Mouse (Mus musculus) myocyte (in vitro differentiated cells): ENCODE results near the gene Sgcb. TPM values are rescaled to one million over a fixed set of nuclear protein-coding genes. Genes with fewer than 3 reads are reported as not detected.
A peak's percentile ranks its signal among the peaks of the same experiment; 100 is the strongest.

Experiments
- H3K27me3 ChIP-seq: one replicate; pipeline ENCODE4 v1.6.1; 2011; ENCODE audit not compliant: control insufficient read depth, insufficient read depth, insufficient read length
- H3K36me3 ChIP-seq: one replicate; pipeline ENCODE4 v1.6.1; 2011; ENCODE audit not compliant: control insufficient read depth, insufficient read depth
- H3K4me2 ChIP-seq: one replicate; pipeline ENCODE4 v1.6.1; 2011; ENCODE audit warnings: low read depth, control low read depth
- H3K4me3 ChIP-seq: one replicate; pipeline ENCODE4 v1.5.1; 2011; ENCODE audit warnings: mild to moderate bottlenecking, control low read depth, moderate library complexity
- H3K79me2 ChIP-seq: one replicate; pipeline ENCODE4 v1.6.1; 2011; ENCODE audit not compliant: control insufficient read depth, insufficient read depth
- H3ac ChIP-seq: one replicate; pipeline ENCODE4 v1.6.1; 2011; ENCODE audit not compliant: control insufficient read depth, insufficient read length
- CEBPB ChIP-seq: IDR thresholded peaks from 2 replicates; pipeline ENCODE4 v1.6.1; 2011; ENCODE audit warnings: mild to moderate bottlenecking, moderate library complexity; ENCODE audit not compliant: poor library complexity, insufficient read depth, severe bottlenecking
- E2F4 ChIP-seq: IDR thresholded peaks from one replicate; pipeline ENCODE4 v1.6.1; 2011; ENCODE audit warnings: mild to moderate bottlenecking, control low read depth, moderate library complexity; ENCODE audit not compliant: insufficient read depth
- MAX ChIP-seq: IDR thresholded peaks from one replicate; pipeline ENCODE4 v1.6.1; 2011; ENCODE audit warnings: low read depth, mild to moderate bottlenecking, control low read depth
- MYOD1 ChIP-seq, 3 experiments: IDR thresholded peaks; one replicate each; pipeline ENCODE4 v1.6.1; 2011; ENCODE audit warnings: control low read depth in 2 of 3, low read depth in 2 of 3, mild to moderate bottlenecking in 2 of 3, moderate library complexity in 1 of 3; ENCODE audit not compliant: insufficient read length in 2 of 3, control insufficient read depth in 1 of 3
- MYOG ChIP-seq, 3 experiments: IDR thresholded peaks; one replicate each; pipeline ENCODE4 v1.6.1; 2011; ENCODE audit warnings: control low read depth in 2 of 3, low read depth in 2 of 3, mild to moderate bottlenecking in 2 of 3; ENCODE audit not compliant: insufficient read length in 2 of 3, control insufficient read depth in 1 of 3, insufficient read depth in 1 of 3
- POLR2A ChIP-seq: IDR thresholded peaks from one replicate; pipeline ENCODE4 v1.6.1; 2011; ENCODE audit warnings: low read depth, mild to moderate bottlenecking, control low read depth, moderate library complexity; ENCODE audit not compliant: insufficient read length
- POLR2AphosphoS2 ChIP-seq: IDR thresholded peaks from one replicate; pipeline ENCODE4 v1.6.1; 2011; ENCODE audit warnings: low read depth, control low read depth; ENCODE audit not compliant: insufficient read length
- REST ChIP-seq: IDR thresholded peaks from one replicate; pipeline ENCODE4 v1.6.1; 2011; ENCODE audit warnings: mild to moderate bottlenecking, control low read depth, moderate library complexity; ENCODE audit not compliant: insufficient read depth, insufficient read length
- SRF ChIP-seq: IDR thresholded peaks from one replicate; pipeline ENCODE4 v1.6.1; 2011; ENCODE audit warnings: low read depth; ENCODE audit not compliant: control insufficient read depth, insufficient read length
- TCF12 ChIP-seq: IDR thresholded peaks from one replicate; pipeline ENCODE4 v1.6.1; 2011; ENCODE audit warnings: mild to moderate bottlenecking, control low read depth; ENCODE audit not compliant: poor library complexity, insufficient read depth, severe bottlenecking
- TCF3 ChIP-seq: IDR thresholded peaks from one replicate; pipeline ENCODE4 v1.6.1; 2011; ENCODE audit warnings: low read depth, control low read depth; ENCODE audit not compliant: insufficient read length
- USF1 ChIP-seq: IDR thresholded peaks from one replicate; pipeline ENCODE4 v1.6.1; 2011; ENCODE audit warnings: low read depth, mild to moderate bottlenecking, control low read depth, moderate library complexity
- polyA plus RNA-seq: library from polyadenylated mRNA; unstranded; fragments of >200 nt; fragmentation: generic; extraction: Trizol; gene quantifications from one replicate; pipeline ENCODE4 v1.2.1, GENCODE M21; 2012; ENCODE audit warnings: missing spikeins

Sgcb gene
- polyA plus RNA-seq, 1 experiment: 45.7 TPM

DNA sequence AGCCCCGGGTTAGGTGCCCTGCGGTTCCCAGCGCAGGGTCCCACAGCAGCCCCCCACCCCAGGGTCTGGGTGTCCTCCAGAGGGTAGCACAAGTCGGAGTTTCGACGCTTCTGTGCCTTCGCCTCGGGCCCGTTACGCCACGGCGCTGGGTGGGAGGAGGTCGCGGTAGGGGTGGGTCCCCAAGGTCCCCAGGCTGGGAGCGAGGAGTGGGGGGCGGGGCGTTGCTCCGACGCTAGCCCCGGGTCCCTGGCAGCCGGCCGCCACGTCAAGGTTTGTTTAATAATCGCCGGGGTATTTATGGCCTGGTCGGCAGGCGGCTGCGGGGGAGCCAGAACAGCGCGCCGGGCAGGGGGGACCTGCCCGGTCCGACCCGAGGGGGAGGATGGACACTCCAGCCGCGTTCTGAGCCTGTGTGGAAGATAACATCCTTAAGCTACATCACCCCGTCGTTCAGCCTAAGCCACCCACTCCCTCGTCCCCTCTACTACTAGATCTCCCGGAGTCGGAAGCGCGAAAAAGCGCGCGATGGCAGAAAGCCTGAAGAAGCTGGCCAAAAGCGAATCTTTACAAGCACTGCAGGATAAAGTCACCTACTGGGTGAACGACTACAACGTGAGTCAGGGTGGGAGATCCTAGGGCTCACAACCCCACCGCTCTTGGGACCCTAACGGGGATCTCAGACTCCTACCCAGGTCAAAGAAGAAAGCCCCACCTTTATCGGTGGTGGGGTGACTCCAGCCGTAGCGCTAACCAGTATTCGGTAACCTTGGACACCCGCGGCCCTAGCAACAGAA, 3.7 kb upstream of the Sgcb start, which contains the start of gene Spata18:
Gene Spata18 (plus strand): TSS at position 319 of the 794 bp plus-strand sequence.
- TF ChIP-seq POLR2AphosphoS2: no peak
- TF ChIP-seq REST: no peak
- no peak for TF ChIP-seq SRF
- TF ChIP-seq TCF3: no peak
- TF ChIP-seq POLR2A: no peak
- TF ChIP-seq CEBPB: no peak
- no peak for TF ChIP-seq USF1
- TF ChIP-seq E2F4: no peak
- no peak for TF ChIP-seq MYOD1 (IDR thresholded peaks at IDR 0.05; ENCODE audit: control insufficient read depth in 1 of 3, insufficient read length in 2 of 3, low read depth in 2 of 3)
- no peak for TF ChIP-seq MAX
- TF ChIP-seq TCF12: no peak
- TF ChIP-seq MYOG (IDR thresholded peaks at IDR 0.05; ENCODE audit: control insufficient read depth in 1 of 3, insufficient read depth in 1 of 3, insufficient read length in 2 of 3, low read depth in 2 of 3): no peak
- H3K27me3 ChIP-seq: peaks cover 33% of the 10 kb centered on the region

DNA sequence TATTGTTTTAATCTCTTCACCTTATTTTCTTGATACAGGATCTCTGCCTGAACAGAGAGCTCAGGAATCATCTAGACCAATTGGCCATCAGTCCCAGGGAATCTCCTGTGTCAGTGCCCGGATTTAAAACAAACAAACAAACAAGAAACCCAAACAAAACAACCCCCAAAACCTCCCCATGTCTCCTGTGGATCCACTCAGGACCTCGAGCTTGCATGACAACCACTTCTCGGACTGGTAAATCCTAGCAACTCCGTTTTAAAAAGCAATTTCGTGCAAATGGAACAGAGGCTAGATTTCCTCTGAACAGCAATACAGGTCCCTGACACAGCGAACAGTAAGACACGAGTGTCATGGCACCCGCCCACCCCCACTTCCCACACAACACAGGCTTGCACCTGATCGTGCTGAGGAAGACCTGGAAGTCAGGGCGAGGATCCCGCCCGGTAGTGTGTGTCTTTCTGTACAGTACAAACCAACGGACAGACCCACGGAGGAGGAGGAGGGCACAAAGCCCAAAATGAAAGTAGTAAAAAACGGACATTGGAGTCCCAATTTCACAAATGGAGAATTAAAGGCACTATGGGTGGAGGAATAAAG, 2.9 kb upstream of the Sgcb start:
- peak overlapping the region; percentile 19 for H3K4me3 ChIP-seq
- H3K27me3 ChIP-seq: peaks cover 30% of the 10 kb centered on the region
- H3K36me3 ChIP-seq: no peaks in the 10 kb centered on the region
- peak overlapping the region; percentile 31 for H3ac ChIP-seq
- peak overlapping the region; percentile 89 for H3K4me2 ChIP-seq
- TF ChIP-seq SRF: no peak
- TF ChIP-seq POLR2AphosphoS2: no peak
- no peak for TF ChIP-seq TCF3
- TF ChIP-seq MAX: no peak
- no peak for TF ChIP-seq CEBPB
- H3K79me2 ChIP-seq: peaks cover 9% of the 10 kb centered on the region

More for the DNA sequence above, 3.7 kb upstream of the Sgcb start, which contains the start of gene Spata18:
- Histone ChIP-seq H3K4me2 (peak within 1 kb of the TSS; percentile 89), H3K79me2 (peaks cover 6% of the 10 kb centered on the region), H3K36me3 (no peaks in the 10 kb centered on the region), H3ac (peak within 1 kb of the TSS; percentile 31), H3K4me3 (peak within 1 kb of the TSS; percentile 19)

DNA sequence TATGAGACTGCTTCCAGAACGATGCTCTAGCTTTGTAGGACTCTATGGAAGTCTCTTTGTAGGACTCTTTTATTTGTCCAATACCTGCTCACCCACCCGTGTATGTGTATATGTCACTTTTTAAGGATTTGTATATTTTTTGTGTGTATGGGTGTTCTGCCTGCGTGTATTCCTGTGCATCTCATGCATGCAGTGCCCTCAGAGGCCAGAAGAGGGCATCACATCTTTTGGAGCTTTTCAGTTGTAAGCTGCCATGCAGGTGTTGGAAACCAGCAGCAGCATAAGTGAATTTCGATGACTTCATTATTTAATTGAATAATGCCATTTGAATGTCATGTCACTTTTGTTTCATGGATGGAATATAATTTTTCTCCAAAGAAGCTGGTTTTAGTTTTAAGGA, 5.5 kb downstream of the Sgcb start:
- no peak overlapping the region for H3K4me2 ChIP-seq
- no peaks in the 10 kb centered on the region for H3K36me3 ChIP-seq
- H3K27me3 ChIP-seq: no peaks in the 10 kb centered on the region
- no peak overlapping the region for H3ac ChIP-seq
- no peak overlapping the region for H3K4me3 ChIP-seq
- TF ChIP-seq SRF (no peak), E2F4 (no peak), POLR2AphosphoS2 (no peak), MYOG (IDR thresholded peaks at IDR 0.05; ENCODE audit: control insufficient read depth in 1 of 3, insufficient read depth in 1 of 3, insufficient read length in 2 of 3, low read depth in 2 of 3) (no peak), TCF3 (no peak), MYOD1 (IDR thresholded peaks at IDR 0.05; ENCODE audit: control insufficient read depth in 1 of 3, insufficient read length in 2 of 3, low read depth in 2 of 3) (no peak), TCF12 (no peak), POLR2A (no peak), CEBPB (no peak), REST (no peak), USF1 (no peak), MAX (no peak)
- H3K79me2 ChIP-seq: peaks cover 9% of the 10 kb centered on the region

DNA sequence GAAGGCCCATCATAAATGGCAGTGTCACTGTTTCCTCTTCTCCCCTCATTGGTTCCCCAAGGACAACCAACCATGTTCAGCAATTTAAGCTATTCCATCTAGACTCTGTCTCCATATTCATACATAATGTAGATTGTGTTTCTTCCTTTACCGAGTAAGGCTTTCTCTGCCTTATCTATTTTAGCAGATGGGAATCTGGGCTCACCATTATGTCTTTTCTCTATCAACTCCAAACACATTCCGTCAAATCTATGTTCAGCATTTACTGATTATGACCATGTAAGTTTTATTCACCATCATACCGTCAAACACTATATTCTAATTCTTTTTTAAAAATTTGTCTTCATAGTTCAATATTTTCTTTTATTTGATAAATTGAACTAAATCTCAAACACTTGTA, 6.5 kb downstream of the Sgcb start:
- H3K4me2 ChIP-seq: no peak overlapping the region
- no peak for TF ChIP-seq POLR2AphosphoS2
- no peak for TF ChIP-seq SRF
- TF ChIP-seq POLR2A: no peak
- TF ChIP-seq MAX: no peak
- TF ChIP-seq REST: no peak
- TF ChIP-seq TCF3: no peak
- no peak for TF ChIP-seq MYOG (IDR thresholded peaks at IDR 0.05; ENCODE audit: control insufficient read depth in 1 of 3, insufficient read depth in 1 of 3, insufficient read length in 2 of 3, low read depth in 2 of 3)
- TF ChIP-seq USF1: no peak
- TF ChIP-seq CEBPB: no peak
- TF ChIP-seq MYOD1 (IDR thresholded peaks at IDR 0.05; ENCODE audit: control insufficient read depth in 1 of 3, insufficient read length in 2 of 3, low read depth in 2 of 3): no peak
- no peak for TF ChIP-seq TCF12
- no peak for TF ChIP-seq E2F4
- no peaks in the 10 kb centered on the region for H3K27me3 ChIP-seq
- H3K79me2 ChIP-seq: peaks cover 2% of the 10 kb centered on the region
- no peak overlapping the region for H3ac ChIP-seq
- H3K36me3 ChIP-seq: no peaks in the 10 kb centered on the region
- H3K4me3 ChIP-seq: no peak overlapping the region
